Mouse (Mus musculus) embryo, embryonic 11 days (tissue): ENCODE measurements around the gene Slc52a3.
A peak's percentile ranks its signal among the peaks of the same experiment; 100 is the strongest.

Experiments used
- DNase-seq: peaks from one replicate; pipeline ENCODE4 v3.0.0-alpha.2; 2015

Gene Slc52a3

DNA sequence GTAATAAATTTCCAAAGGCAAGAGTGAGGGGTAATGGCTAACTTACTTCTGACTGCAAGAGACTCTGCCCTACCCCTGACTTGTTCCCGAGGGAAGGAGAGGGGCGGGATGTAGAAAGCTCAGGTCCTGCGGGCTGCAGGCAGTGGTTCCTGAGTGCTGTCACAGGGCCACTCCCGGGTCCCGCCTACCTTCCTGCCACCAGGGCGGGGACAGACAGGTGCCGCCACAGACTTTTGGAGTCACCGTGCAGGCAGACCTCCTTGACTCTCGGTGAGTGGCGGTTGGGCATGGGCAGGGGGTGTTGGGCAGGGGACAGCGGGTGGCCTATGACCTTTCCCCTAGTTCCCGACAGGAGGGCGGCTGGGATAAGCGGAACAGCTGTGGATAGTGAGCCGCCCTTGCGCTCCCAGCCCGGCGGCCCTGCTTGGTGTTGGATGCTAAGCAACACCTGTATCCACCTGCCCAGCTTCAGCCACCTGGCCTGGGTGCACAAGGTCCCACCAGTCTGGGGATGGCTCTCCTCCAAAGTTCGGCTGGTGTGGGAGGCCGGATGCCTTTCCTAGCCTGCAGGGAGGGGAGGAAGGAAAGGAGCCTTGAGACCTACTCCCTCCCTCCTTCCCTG is 3.5 kb downstream of the Slc52a3 start:
- DNase-seq = no peak

DNA sequence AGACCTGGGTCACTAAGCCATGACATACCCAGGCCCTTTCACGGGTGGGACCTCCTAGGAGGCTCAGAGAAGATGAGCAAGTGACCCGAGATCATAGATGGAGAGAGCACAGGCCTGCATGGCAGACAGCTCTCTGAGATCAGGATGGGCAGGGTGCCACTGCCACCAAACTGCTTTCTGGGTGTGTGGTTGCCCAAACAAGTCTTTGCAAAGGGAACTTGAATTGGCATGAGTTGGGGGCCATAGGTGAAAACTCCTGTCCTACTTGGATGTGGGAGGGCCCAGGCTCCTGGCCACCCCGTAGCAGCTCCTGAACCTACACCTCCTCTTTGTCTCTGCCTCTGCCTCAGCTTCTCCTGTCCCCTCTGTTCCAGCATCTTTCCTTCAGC is 4.0 kb downstream of the Slc52a3 start:
- DNase-seq = no peak

DNA sequence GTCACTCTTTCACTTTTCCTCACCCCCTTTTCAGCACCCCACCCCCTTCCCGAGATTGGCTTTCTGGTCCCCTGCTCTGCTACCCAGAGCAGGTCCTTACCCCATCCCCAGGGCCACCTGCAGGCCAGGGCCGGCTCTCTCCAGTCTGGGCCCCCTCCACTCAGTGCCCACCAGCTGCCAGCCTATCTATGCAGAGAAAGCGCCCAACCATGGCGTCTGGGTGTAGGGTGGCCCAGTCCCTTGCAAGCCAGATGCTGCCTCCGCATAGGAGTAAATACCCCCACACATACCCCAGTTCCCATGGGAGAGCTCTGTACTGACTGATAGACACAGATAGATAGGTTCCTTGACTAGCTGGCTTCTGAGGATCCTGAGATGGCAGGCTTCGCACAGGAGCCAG is 4.4 kb downstream of the Slc52a3 start:
- no peak for DNase-seq

DNA sequence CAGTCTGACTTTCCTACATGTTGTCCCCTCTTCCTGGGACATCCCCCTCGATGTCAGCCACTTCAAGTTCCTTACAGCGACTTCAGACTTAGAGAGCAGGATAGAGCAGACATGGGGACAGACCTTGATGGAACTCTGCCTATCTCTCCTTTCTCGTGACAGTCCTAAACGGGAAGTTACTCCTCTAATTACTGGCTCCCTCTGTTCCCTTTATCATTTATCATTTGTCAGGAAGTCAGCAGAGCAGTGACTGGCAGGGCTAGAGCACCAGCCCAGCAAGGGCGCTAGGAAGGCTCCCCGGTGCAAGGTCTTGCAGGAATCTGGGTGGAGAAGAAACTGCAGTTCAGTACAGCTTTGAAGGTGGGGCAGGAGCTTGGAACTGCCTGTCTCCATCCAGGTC is 6.2 kb downstream of the Slc52a3 start:
- DNase-seq = no peak

DNA sequence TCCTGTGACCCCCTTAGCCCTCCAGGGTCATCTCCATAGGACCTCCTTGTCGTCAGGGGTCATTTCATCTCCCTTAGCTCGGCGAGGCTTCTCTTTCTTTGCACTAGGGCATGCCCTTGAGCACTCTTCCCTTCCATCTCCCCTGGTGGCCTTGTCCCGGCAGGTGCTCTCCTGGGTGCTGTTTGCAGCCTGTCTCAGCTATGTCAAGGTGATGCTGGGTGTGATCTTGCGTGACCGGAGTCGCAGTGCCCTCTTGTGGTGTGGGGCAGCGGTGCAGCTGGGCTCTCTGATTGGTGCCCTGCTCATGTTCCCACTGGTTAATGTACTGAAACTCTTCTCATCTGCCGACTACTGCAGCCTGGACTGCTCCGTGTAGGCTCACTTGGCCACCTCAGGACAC is 11.5 kb downstream of the Slc52a3 start:
- no peak for DNase-seq

DNA sequence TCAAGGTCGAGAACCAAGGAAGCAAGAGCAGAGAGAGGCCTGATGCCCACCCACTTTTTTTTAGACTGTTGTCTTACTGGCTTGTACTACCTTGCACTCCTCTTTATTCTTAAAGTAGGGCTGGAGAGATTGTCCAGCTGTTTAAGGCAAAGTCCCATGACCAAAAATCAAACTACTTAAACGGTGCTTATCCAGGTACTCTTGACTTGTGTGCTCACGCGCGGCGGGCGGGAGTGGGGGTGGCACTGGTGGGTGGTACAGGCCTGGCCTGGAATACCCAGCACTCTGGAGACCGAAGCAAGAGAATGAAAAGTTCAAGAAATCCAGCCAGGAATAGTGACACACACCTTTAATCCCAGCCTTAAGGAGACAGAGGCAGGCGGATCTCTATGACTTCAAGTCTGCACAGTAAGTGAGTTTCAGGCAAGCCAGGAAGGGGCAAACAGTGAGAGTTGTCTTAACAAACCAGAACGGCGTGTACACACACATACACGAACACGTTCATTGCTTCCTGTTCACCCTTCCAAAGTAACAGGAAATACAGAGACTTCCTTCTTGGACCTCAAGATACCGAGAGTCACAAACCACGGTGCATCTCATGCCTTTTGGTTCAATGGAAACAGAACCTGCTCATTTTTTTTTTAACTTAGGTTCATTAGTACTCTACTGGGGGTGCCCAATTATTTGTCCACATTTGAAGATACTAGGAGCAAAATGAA is 12.9 kb downstream of the Slc52a3 start:
- no peak for DNase-seq

DNA sequence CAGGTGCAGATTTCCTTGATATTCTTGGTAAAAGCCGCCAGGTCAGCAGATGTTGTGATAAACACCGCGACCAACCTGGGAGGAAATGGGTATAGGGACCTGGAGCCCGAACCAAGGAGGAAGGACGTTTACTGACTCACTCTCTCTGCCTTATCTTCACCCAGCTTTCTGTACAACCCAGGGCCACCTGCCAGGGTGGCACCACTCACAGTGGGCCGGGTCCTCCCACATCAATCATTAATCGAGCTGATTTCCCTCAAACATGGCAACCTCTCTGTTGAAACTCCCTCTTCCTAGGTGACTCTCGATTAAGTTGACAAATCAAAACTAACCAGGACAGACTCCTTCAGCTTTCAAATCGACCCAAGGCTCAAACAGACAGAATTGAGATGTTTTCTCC is 13.9 kb downstream of the Slc52a3 start:
- no peak for DNase-seq

DNA sequence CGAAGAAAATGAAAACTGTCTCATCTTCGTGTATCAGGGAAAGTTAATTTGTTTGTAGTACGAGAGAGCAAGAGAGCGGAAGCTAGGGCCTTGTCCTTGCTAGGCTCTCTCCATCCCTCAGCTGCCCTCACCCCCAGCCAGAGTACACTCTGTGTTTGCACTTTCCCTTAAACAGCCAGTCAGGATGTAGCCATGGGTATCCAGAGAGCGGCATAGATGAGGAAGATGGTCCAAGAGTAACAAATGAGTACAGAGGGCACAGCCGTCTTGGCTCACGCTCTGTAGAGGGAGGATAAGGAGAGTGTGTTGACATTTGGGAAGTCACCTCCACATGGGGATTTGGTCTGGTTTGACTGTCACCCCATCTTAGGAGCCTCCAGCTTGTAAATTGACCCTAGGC is 14.3 kb downstream of the Slc52a3 start:
- no peak for DNase-seq

DNA sequence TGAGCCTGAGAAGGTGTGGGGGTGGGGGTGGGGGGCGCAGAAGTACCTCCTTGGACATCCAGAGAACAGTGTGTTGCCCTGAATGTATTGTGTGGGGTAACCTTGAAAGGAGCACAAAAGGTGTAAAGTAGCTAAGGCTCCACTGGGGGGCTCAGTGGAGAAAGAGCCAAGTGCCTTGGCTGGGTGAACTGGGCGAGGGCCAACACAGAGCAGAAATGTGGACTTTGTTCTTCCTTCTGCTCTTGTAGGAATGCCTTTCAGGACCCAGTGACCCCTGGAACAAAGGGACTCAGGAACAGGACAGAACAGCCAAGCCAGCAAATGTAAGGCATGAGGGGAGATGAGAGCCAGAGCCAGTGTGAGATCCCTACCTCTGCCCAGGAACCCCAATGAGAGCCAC is 15.4 kb downstream of the Slc52a3 start:
- DNase-seq = peak; percentile 45

DNA sequence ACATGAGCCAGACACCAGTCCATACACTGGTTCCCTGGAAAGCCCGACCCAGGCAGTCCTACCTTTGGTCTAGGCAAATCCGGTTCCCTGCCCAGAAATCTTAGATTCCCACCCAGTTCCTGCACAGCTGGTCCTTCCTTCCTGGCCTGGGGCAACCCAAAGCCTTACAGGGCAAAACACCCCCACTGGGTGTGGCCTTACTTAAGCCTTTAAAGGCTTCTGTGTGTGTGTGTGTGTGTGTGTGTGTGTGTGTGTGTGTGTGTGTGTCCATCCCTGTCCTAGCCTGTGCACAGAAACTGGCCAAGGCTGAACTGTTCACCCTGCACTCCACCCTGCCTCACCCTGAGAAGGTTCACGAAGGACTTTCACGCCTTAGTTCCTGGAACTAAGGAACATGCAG is 15.9 kb downstream of the Slc52a3 start:
- no peak for DNase-seq

DNA sequence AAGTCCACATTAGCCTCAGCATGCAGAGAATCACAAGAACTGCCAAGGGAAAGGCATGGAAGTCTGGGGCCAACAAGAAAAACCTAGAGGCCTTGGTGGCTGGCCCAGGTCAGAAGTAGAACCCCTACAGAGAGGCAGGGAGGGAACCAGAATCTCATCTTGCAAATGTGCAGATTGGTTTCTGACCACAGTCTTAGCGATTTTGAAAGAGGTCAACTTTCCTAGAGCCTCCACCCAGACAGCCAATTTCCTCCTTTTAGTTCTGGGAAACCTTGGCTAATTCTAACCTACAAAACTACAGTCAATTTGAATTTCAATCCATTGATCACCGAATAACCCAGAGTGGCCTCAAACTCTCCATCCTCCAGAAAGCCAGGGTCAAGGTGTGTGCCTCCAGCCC is 16.4 kb downstream of the Slc52a3 start:
- DNase-seq = no peak

DNA sequence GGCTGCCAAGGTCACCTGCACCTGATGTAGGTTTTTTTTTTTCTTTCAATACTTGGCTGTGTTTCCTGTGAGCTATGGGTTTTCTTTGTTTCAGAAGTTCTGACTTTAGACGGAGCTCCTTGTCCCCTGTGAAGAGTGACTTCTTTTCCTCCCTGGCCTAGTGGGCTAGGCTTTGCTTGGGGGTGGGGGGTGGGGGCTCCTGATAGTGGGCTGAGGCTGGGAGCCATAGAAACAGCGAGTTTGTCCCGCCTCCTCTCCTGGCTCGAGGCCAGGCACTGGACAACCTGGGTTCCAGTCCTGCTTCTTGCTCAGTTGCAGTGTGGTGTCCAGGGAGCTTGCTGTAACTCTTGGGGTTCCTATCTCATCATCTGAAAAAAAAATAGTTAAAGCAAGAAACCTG is 19.7 kb downstream of the Slc52a3 start:
- no peak for DNase-seq

DNA sequence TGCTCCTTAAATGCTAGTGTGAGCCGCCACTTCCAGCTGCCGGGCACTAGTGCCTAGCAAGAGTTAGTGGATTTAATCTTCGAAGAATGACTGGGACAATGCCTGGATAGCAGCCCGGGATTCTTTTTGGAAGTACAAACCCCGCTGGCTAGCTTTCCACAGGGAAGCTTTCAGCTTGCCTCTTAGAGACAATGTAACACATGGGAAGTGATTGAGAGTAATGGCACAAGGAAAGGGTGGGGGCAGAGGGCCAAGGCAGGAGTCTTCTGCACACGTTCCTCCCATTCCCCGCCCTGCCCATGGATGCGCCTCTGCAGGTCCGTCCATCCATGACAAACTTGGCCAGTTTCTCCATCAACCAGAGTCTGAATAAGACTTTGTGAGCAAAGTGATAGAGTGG is 20.4 kb downstream of the Slc52a3 start:
- DNase-seq = no peak

DNA sequence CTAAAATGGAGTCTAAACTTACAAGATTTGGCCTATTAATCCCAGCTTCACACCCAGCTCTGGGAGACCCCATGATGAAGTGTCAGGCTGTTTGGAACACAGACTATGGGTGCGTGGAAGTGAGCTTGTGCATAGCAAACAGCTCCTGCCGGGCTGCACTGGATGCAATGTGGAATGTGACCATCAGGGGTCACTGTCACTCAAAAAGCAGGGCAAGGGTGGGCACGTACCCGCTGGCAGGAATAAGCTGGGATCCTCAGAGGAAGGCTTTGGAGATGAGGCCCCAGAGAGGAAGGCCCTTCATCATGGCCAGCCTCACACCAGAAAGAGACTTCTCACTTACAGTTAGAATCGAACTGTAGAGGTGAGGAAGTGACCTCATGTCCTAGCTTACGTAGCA is 23.9 kb downstream of the Slc52a3 start:
- DNase-seq = peak; percentile 71

DNA sequence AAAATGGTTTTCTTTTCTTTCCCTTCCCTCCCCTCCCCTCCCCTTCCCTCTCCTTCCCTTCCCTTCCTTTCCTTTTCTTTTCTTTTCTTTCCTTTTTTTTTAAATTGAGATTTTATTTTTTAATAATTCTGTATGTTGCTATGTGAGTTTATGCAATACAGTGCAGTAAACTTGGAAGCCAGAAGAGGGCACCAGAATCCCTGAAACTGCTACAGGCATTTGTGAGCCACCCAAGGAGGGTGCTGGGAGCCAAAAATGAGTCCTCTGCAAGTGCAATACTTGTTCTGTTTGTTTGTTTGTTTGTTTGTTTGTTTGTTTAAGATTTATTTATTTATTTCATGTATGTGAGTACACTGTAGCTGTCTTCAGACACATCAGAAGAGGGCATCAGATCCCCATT is 25.7 kb downstream of the Slc52a3 start:
- no peak for DNase-seq

DNA sequence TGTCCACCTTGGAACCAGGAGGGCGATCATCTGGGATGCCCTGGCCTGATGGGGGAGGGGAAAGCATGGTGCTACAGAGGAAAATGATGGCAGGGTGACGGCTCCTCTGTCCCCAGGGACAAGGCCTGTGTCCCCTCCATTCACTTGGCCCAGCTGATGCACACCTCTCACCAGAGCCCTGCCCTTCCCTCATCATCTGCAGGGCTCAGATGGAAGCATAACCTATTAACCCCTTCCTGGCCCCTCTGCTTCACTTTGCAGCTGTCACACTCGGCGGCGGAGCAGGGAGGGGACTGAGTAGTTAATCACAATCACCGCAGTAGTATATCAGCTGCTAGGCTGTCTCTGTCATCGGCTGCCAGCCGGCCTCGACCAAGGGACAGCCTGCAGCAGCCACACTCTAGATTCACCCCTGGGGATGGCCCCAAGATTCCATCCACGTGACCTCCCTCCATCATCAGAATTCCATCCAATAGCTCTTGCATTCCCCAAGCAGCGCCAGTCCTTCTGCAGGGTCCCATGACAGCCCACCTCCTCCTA is 28.6 kb downstream of the Slc52a3 start:
- DNase-seq = peak; percentile 46

DNA sequence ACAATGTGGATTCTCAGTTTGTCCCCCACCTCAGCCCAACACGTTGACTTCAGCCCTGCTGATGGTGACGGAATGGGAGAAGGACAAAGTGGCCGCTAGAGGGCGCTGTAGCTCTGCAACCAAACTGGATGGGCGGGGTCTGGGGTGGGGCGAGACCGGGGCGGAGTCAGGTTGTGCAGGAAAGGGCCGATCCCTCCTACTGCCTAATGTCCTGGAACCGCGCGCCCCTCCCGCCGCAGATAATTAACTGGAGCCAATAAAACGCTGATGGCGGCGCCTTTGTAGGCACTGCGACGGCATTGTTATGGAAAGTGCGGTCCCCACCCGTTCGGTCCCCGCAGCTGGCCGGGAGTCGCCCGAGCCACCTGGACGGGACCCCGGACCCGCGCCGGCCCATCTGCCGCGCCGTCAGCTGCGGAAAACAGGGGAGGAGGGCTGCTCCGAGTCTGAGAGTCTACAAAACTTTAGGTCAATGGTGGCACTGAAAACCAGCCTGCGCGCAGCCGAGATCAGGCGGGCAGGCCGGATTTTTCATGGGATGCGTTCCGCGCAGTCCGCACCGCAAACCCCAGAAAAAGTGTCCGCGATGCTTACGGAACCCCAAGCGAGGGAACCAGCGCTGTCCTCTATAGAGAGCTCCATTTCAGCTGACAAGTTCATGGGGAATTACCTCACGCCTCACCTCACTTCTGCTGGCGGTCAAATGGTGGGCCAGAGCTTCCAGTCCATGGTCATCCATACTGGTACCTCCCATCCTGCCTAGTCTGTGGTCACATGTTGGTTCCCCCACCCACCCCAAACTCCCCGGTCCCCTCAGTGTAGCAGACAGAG is 33.2 kb downstream of the Slc52a3 start:
- peak; percentile 96 for DNase-seq

DNA sequence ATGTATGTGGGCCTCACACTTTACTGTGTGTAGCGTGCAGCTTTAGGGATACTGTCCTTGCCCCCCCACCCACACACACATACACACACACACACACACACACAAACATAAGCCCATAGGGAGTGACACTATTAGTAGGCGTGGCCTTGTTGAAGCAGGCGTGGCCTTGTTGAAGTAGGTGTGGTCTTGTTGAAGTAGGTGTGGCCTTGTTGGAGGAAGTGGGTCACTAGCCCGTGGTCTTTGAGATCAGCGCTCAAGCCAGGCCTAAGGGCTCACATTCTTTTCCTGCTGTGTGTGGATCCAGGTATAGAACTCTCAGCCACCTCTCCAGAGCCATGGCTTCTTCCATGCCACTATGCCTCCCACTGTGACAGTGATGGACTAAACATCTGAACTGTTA is 34.7 kb downstream of the Slc52a3 start:
- no peak for DNase-seq

DNA sequence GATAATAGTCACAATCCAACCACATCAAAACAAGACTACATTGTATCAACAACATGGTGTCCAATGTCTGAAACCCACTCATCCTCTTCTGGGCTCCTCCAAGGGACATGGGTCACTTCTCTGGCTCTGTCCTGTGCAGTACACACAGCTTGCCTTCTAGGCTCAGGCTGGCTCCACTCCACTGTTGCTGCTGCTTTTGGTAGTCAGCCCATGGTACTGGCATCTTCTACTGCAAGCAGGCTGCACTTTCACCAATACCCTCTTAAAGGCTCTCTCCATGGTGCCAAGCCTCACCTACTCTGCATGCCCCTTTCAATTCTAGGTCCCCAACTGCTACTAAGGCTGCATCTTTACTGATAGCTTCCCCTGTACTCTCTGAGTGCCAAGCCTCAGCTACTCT is 43.8 kb downstream of the Slc52a3 start:
- no peak for DNase-seq

DNA sequence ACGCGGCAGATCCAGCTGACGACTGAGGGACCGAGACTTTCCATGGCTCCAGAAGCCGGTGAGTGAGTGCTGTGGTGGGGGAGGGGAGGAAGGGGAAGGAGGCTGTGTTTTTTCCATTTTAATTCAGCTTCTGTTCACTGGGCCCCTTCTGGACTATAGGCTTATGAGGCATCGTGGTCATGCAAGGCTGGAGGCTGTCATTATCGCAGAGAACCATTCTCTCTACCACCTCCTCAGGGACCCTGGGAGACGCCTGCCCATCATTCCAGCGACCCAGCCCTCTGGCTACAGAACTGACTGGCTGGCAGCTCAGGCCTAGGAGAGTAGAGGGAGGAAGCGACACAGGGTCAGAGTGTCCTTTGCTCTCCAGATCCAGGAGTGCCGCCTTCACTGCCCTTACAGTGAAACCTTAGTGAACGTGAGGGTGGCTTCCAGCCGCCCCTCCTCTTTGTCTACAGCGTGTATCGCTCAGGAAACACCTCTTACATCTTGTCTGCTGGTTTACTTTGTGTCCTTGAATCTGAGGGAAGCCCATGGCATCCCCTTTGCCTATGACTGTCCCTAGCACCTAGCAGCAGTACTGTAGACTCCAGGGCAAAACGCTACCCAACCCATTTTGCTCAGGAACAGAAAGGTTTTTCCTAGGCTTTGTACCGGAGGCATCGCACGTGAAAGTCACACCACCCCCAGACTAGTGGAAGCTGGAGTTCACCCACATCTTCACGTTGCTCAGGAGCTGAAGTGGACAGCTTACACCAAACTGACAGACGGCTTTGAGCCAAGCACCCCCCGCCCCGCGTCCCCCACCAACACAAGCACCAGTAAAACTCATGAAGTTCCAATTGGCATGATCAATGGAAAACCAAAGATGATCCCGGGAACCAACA is 51.0 kb downstream of the Slc52a3 start:
- peak; percentile 58 for DNase-seq

DNA sequence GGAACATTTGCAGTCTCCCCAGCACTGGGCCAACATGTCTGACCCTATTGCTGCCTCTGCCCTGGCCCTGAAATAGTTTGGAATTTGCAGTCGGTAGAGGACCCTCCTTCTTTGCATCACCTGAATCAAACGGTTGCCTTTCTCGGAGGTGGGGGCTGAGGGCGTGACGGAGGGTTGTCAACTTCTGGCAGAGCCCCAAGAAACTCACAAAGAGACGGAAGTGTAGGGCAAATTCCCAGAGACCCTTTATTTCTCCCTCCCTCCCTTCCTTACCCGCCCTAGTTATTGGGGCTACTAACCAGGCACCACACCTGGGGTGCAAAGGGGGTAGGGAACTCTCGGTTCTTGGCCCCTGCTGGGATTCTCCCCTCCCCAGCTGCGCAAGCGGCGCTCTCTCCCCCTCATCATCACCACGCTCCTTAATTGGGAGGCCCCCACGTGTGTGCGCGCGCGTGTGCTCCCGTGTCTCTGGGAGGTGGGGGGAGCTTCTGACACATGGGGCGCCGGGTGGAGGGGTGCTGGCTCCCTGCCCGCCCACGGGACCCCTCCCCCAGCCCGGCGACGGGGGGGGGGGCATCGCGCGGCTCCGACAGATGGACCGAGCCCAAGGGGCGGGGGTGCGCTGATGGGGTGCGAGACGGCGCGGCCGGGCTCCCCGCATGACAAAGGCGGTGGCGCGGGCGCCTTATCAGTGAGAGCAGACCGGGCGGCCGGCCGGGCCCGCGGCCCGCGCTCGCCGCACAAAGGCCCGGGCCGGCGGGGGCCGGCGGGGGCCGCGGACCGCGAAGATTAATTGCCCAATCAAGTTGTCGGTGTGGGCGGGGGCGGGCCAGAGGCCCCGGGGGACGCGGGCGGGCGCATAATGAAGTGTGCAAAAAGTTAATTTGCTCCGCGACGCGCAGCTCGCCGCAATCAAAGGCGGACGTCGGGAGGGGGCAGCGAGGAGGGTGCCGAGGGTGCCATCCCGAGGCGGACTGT is 52.0 kb downstream of the Slc52a3 start:
- DNase-seq = peak; percentile 74
